Mouse (Mus musculus) midbrain, embryonic 16.5 days (tissue): ENCODE results near the gene Soat1. TPM values are rescaled to one million over a fixed set of nuclear protein-coding genes. Genes with fewer than 3 reads are reported as not detected.

Experiments used
- ATAC-seq: fragments of 200-750 bp; cut with Nextera tagmentation; 2 replicates; pipeline ENCODE4 v1.8.0; 2017; ENCODE audit warnings: moderate TSS enrichment
- H3K27ac ChIP-seq: fragments of 300-500 bp; sonication (generic); 2 replicates; pipeline ENCODE4 v1.5.1; 2014; ENCODE audit warnings: mild to moderate bottlenecking, low read length, mixed read lengths
- H3K27me3 ChIP-seq: fragments of 300-500 bp; sonication (generic); 2 replicates; pipeline ENCODE4 v1.6.1; 2014; ENCODE audit warnings: low read depth, low read length, mixed read lengths; ENCODE audit not compliant: control insufficient read depth, insufficient read depth
- H3K36me3 ChIP-seq: fragments of 300-500 bp; sonication (generic); 2 replicates; pipeline ENCODE4 v1.6.1; 2014; ENCODE audit warnings: mild to moderate bottlenecking, low read length, moderate library complexity, mixed read lengths; ENCODE audit not compliant: control insufficient read depth, insufficient read depth
- H3K4me1 ChIP-seq: fragments of 300-500 bp; sonication (generic); 2 replicates; pipeline ENCODE4 v1.6.1; 2014; ENCODE audit warnings: mild to moderate bottlenecking, low read length, mixed read lengths; ENCODE audit not compliant: control insufficient read depth, insufficient read depth
- H3K4me2 ChIP-seq: fragments of 300-500 bp; sonication (generic); 2 replicates; pipeline ENCODE4 v1.6.1; 2014; ENCODE audit warnings: mild to moderate bottlenecking, low read length, mixed read lengths
- H3K4me3 ChIP-seq: fragments of 300-500 bp; sonication (generic); 2 replicates; pipeline ENCODE4 v1.5.1; 2014; ENCODE audit warnings: low read depth, mild to moderate bottlenecking, low read length, moderate library complexity, mixed read lengths
- H3K9ac ChIP-seq: fragments of 300-500 bp; sonication (generic); 2 replicates; pipeline ENCODE4 v1.6.1; 2014; ENCODE audit warnings: low read depth, low read length, mixed read lengths
- H3K9me3 ChIP-seq: fragments of 300-500 bp; sonication (generic); replicated peaks from 2 replicates; pipeline ENCODE4 v1.6.1; 2014; ENCODE audit warnings: mild to moderate bottlenecking, low read length, mixed read lengths; ENCODE audit not compliant: control insufficient read depth, poor library complexity, severe bottlenecking
- WGBS: fragments of 180-500 bp; shearing (Covaris S2); extraction: QIAGEN DNeasy Blood & Tissue Kit; methylation state at CpG from one replicate; pipeline ENCODE4 v1.1.7; 2014; 5-methylcytosine and 5-hydroxymethylcytosine counted together
- polyA plus RNA-seq: library from polyadenylated mRNA; unstranded; fragments of >200 nt; fragmentation: Nextera tagmentation; extraction: Ambion mirVana; gene quantifications from 2 replicates; pipeline ENCODE4 v1.2.1, GENCODE M21; 2015

Gene Soat1
- polyA plus RNA-seq, 1 experiment from 2014 or later = 9.9 TPM

DNA sequence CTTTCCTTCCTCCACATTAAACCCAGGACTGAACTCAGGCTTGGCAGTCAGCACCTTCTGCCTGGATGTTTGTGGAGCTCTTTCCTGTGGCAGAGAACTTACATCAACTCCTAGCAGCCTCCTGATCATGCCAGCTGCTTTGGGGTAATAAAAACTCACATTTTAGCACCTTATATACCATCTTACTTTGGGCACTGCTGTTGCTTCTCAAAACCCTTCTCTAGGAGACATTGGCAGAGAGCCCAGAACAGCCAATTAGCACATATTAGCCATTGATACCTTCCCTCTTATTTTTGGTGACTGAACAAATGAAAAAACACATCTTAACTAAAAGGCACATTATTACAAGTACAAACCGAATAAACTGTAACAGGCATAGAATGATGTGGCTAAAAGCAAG, 29.1 kb downstream of the Soat1 start:
- Histone ChIP-seq H3K9me3 (no peaks in the 10 kb centered on the region), H3K4me1 (no peaks in the 10 kb centered on the region), H3K9ac (no peak overlapping the region), H3K36me3 (no peaks in the 10 kb centered on the region), H3K4me3 (no peak overlapping the region), H3K27ac (no peak overlapping the region), H3K27me3 (no peaks in the 10 kb centered on the region), H3K4me2 (no peak overlapping the region)
- WGBS = 74% methylated on average over 1 of the region's 1 CpGs
- ATAC-seq = no peak

DNA sequence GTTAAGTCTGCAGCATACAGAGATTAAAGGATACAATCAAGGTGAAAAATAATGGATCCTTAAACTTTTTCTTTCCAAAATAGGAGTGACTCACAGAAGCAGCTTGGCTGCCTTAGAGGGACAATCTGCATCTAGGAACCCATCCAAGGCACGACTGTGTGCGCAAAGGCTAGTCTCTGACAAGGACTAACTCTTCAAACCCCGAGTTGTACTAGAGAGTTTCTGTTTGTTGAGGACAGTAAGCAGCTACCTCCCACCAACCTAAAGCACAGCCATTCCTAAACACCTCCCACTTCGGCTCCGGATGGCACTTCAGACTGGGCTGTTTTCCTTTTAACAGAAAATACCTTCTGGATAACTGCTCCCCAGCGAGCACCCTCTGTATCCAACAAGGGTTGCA, 31.4 kb downstream of the Soat1 start:
- no peak overlapping the region for H3K4me2 ChIP-seq
- no peak for ATAC-seq
- H3K9me3 ChIP-seq = no peaks in the 10 kb centered on the region
- no peak overlapping the region for H3K4me3 ChIP-seq
- no peaks in the 10 kb centered on the region for H3K36me3 ChIP-seq
- no peaks in the 10 kb centered on the region for H3K27me3 ChIP-seq
- no peak overlapping the region for H3K9ac ChIP-seq
- WGBS = 82% methylated on average over 6 of the region's 6 CpGs
- no peaks in the 10 kb centered on the region for H3K4me1 ChIP-seq
- no peak overlapping the region for H3K27ac ChIP-seq

GRCm38 (mm10) chr1:156442266-156442665, 31.9 kb downstream of the Soat1 start:
- H3K9ac ChIP-seq = no peak overlapping the region
- H3K36me3 ChIP-seq = no peaks in the 10 kb centered on the region
- H3K9me3 ChIP-seq = no peaks in the 10 kb centered on the region
- 91% methylated on average over 12 of the region's 12 CpGs for WGBS
- no peak overlapping the region for H3K4me2 ChIP-seq
- ATAC-seq = no peak
- H3K4me1 ChIP-seq = no peaks in the 10 kb centered on the region
- H3K27ac ChIP-seq = no peak overlapping the region
- H3K4me3 ChIP-seq = no peak overlapping the region
- no peaks in the 10 kb centered on the region for H3K27me3 ChIP-seq

DNA sequence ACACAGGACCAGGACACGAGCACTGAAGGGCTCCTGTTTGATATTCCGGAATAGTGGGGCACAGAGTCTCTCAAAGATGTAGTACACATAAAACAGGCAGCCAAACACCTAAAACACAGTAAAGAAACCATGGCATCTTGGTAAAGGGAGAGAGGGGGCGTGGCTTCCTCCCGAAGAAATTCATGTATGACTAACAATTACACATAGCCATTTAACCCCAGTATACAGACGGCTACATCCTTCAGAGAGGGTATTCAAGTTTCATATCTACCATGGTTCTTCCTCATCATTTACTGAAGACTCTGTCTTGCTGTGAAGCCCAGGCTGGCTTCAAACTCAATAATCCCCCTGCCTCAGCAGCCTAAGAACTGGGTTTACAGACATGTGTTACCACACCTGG, 36.4 kb downstream of the Soat1 start:
- ATAC-seq = no peak
- Histone ChIP-seq H3K36me3 (peaks cover 4% of the 10 kb centered on the region; the same call in 1 of the 2 replicates), H3K4me3 (no peak overlapping the region), H3K9me3 (no peaks in the 10 kb centered on the region), H3K4me1 (no peaks in the 10 kb centered on the region), H3K27me3 (no peaks in the 10 kb centered on the region), H3K27ac (no peak overlapping the region), H3K9ac (no peak overlapping the region), H3K4me2 (no peak overlapping the region)
- 90% methylated on average over 5 of the region's 5 CpGs for WGBS

DNA sequence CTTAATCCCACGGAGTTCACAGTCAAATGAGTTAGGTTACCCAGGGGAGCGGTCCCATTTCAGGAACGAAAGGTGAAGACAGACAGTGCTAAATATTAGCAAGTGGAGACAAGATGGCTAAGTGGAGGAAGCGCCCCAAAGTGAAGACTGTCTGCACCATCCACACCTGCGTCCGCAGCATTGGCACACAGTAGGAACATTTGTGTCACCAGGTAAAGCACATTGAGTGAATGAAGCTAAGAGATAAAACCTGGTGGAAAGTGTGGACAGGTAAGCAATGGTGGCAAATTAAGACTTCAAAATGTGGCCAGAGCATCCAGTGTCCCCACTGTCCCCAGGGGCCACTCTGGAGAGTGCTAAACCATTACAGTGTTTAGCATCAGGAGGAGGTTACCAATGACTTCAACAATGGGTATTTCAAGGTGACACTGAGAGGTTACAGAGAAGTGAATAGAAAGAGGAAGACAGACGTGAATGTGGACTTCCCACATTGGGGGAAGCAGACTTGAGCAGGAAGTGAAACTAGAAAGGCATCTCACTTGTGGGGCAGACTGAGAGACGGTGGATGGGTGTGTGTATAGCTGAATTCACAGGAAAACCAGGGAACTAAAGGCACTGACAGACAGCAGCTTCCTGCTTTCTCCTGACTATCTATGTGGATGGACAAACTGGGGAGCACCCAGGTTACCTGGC, 37.0 kb downstream of the Soat1 start:
- Histone ChIP-seq H3K36me3 (peaks cover 4% of the 10 kb centered on the region; the same call in 1 of the 2 replicates), H3K27ac (no peak overlapping the region), H3K4me1 (no peaks in the 10 kb centered on the region), H3K4me2 (no peak overlapping the region), H3K27me3 (no peaks in the 10 kb centered on the region), H3K4me3 (no peak overlapping the region), H3K9me3 (no peaks in the 10 kb centered on the region), H3K9ac (no peak overlapping the region)
- no peak for ATAC-seq
- WGBS = 96% methylated on average over 8 of the region's 8 CpGs

DNA sequence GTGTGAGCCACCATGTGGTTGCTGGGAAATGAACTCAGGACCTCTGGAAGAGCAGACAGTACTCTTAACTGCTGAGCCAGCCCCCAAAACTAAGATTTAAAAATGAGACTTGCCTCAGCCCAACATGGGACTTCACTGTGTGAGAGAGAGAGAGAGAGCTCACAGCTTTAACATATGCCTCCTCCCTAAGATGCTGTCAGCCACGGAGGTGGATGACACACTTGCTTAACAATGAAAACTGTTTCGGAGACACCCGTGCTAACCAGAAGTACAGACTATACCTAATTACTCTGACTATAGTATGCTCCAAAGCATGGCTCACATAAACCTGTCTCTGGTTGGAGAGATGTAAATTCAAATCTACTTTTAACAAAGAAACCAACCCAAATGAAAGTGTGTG, 40.6 kb downstream of the Soat1 start:
- no peak overlapping the region for H3K4me3 ChIP-seq
- no peak for ATAC-seq
- no peak overlapping the region for H3K4me2 ChIP-seq
- no peaks in the 10 kb centered on the region for H3K27me3 ChIP-seq
- H3K9ac ChIP-seq = no peak overlapping the region
- no peaks in the 10 kb centered on the region for H3K4me1 ChIP-seq
- H3K9me3 ChIP-seq = no peaks in the 10 kb centered on the region
- H3K36me3 ChIP-seq = peaks cover 4% of the 10 kb centered on the region; the same call in 1 of the 2 replicates
- H3K27ac ChIP-seq = no peak overlapping the region
- 92% methylated on average over 3 of the region's 3 CpGs for WGBS

DNA sequence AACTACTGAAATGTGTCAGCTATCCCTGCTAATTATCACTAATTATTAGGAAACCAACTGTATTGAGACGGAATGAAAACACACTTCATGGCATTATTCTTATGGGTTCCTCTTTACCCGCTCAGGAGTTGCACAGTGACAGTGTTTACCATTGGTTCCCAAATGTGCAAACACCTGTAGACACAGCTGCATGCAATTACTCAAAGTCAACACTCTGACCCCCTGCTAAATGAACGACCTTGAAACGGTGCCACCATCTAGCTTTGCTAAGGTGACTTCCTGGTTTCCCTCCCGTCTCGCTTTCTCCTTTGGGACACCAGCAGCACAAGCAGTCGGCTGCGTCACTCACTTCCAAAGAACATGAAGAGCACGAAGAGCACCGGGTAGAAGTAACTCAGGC, 41.6 kb downstream of the Soat1 start:
- H3K4me1 ChIP-seq = no peaks in the 10 kb centered on the region
- 88% methylated on average over 10 of the region's 10 CpGs for WGBS
- no peak overlapping the region for H3K4me3 ChIP-seq
- no peak for ATAC-seq
- H3K9ac ChIP-seq = no peak overlapping the region
- no peaks in the 10 kb centered on the region for H3K9me3 ChIP-seq
- H3K4me2 ChIP-seq = no peak overlapping the region
- peaks cover 4% of the 10 kb centered on the region; the same call in 1 of the 2 replicates for H3K36me3 ChIP-seq
- no peak overlapping the region for H3K27ac ChIP-seq
- no peaks in the 10 kb centered on the region for H3K27me3 ChIP-seq

DNA sequence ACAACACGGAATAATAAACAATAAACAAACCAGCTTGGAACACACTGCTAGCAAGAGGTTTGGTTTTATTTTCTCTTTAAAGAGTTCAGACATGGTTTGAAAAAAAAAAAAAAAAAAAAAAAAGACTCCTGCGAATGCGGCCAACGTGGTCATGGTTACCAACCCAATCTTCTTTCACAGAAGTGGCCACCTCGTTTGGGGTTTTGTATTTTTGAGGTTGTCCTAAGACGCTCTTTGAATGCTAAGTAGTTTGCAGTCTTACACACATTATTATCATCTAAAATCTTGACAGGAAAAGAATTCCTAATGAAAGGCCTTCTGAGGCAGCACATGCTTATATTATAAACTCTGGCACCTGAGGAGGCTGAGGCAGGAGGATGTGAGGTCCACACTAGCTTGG, 45.7 kb downstream of the Soat1 start:
- no peaks in the 10 kb centered on the region for H3K27me3 ChIP-seq
- no peak overlapping the region for H3K4me3 ChIP-seq
- H3K4me2 ChIP-seq = no peak overlapping the region
- H3K27ac ChIP-seq = no peak overlapping the region
- H3K4me1 ChIP-seq = no peaks in the 10 kb centered on the region
- H3K36me3 ChIP-seq = no peaks in the 10 kb centered on the region
- ATAC-seq = no peak
- 70% methylated on average over 6 of the region's 6 CpGs for WGBS
- H3K9ac ChIP-seq = no peak overlapping the region
- H3K9me3 ChIP-seq = no peaks in the 10 kb centered on the region

- Histone ChIP-seq H3K9me3 (no peaks in the 10 kb centered on the region), H3K27me3 (no peaks in the 10 kb centered on the region), H3K36me3 (no peaks in the 10 kb centered on the region), H3K9ac (no peak overlapping the region), H3K4me2 (no peak overlapping the region), H3K4me1 (no peaks in the 10 kb centered on the region), H3K4me3 (no peak overlapping the region), H3K27ac (no peak overlapping the region)
- 95% methylated on average over 4 of the region's 4 CpGs for WGBS
- no peak for ATAC-seq
Observed at GRCm38 (mm10) chr1:156425746-156426145, 48.4 kb downstream of the Soat1 start.
